Comparison of ENCODE assay signal across 17 mouse cellular contexts in the genomic region with DNA sequence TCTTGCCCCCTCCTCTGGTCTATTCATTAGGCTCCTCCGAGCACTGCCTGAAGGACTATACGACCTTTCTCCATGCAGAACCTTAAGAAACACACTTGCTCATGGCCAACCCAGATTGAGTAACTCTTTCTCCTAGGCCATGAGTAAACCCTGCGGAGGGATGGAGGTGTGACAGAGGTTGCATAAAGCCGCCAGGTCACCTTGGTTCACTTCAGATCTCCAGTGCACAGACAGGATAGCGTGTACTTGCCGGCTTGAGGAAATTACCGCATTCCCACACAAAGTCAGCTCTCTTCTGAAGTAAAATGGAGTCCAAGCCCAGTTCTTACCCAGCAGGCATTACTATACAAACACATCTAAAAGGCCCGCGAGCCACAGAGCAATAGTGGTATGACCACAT.
"Had no signal": no experiment of that assay in that cellular context is flagged by ENCODE, and none has a peak within 500 bp of the region (broad histone marks: within the 10 kb centered on the region; RNA-seq: fewer than 3 reads in every experiment).

No protein-coding gene starts in this region.

- H3K36me3 ChIP-seq: stomach, embryonic 15.5 days had no signal

- H3K9me3 ChIP-seq: lung, embryonic 15.5 days; midbrain, embryonic 10.5 days; midbrain, embryonic 12.5 days; neural tube, embryonic 12.5 days; stomach, embryonic 15.5 days had no signal

- H3K27me3 ChIP-seq: lung, embryonic 15.5 days; midbrain, embryonic 12.5 days; neural tube, embryonic 12.5 days; stomach, embryonic 15.5 days had no signal

- H3K4me1 ChIP-seq: lung, embryonic 15.5 days; neural tube, embryonic 12.5 days; stomach, embryonic 15.5 days had no signal

- H3K4me3 ChIP-seq: lung, embryonic 15.5 days; midbrain, embryonic 10.5 days; midbrain, embryonic 12.5 days; myocyte; neural tube, embryonic 12.5 days; stomach, embryonic 15.5 days had no signal

- H3K4me2 ChIP-seq: lung, embryonic 15.5 days; midbrain, embryonic 12.5 days; neural tube, embryonic 12.5 days; stomach, embryonic 15.5 days had no signal

- ATAC-seq: lung, postnatal 0 days; midbrain, embryonic 16.5 days had no signal

- DNase-seq: lung, adult 2 months; lung, postnatal 14 days; lung, postnatal 36 days; midbrain, embryonic 14.5 days; right cerebral cortex, postnatal 14 days; thymus, adult 2 months; thymus, postnatal 25 days had no signal

- H3K27ac ChIP-seq: lung, embryonic 15.5 days; macrophage; midbrain, embryonic 10.5 days; midbrain, embryonic 12.5 days; neural tube, embryonic 12.5 days; stomach, embryonic 15.5 days; stomach, postnatal 0 days had no signal

- H3K9ac ChIP-seq: lung, embryonic 15.5 days; midbrain, embryonic 12.5 days; neural tube, embryonic 12.5 days; stomach, embryonic 15.5 days had no signal
